Mouse (Mus musculus) left cerebral cortex, postnatal 10 days (tissue): ENCODE measurements around the gene Igf2. TPM values are rescaled to one million over a fixed set of nuclear protein-coding genes. Genes with fewer than 3 reads are reported as not detected.

Experiments
- DNase-seq, 2 experiments: peaks; one replicate each; pipeline ENCODE4 v3.0.0; 2021 to 2022; ENCODE audit warnings: low spot score in 2 of 2, mixed read lengths in 1 of 2; ENCODE audit errors: extremely low spot score in 1 of 2
- intact Hi-C: fragments of 180-260 bp; cut with DNase I; formaldehyde crosslinking; loops from one replicate; pipeline ENCODE4 v1.15.1; 2025
- total RNA-seq, 2 experiments: library from RNA; stranded (reverse); gene quantifications; 2 replicates each; pipeline ENCODE4 v1.2.3; 2021

Igf2 gene
- total RNA-seq: 100 to 1,000 TPM; 216 to 220 TPM

GRCm38 (mm10) chr7:142666659-142667058, at the start of gene Igf2:
Gene Igf2 (minus strand): TSS chr7:142666816.
- DNase-seq: no peak
- intact Hi-C loops: no loop called here

- intact Hi-C loops: no loop called here
- peak; percentile 14 to 33 for DNase-seq
These were observed 48.3 kb upstream of the Igf2 start for GRCm38 (mm10) chr7:142714783-142715498.

- intact Hi-C loops: no loop called here
- no peak for DNase-seq
These were observed 40.3 kb upstream of the Igf2 start for GRCm38 (mm10) chr7:142706873-142707272.

GRCm38 (mm10) chr7:142699334-142699860, 32.8 kb upstream of the Igf2 start:
- DNase-seq: peak in 1 of 2 experiments; percentile 44
- intact Hi-C loops: no loop called here

- DNase-seq: no peak
These were observed 12.0 kb upstream of the Igf2 start for GRCm38 (mm10) chr7:142678611-142679010.

GRCm38 (mm10) chr7:142675644-142676043, 9.0 kb upstream of the Igf2 start:
- intact Hi-C loops: loop anchor here (5.0 to 10.0 kb wide), 3 partner anchors 241 to 358 kb away; partner anchors contain the start of gene Syt8
- DNase-seq: peak in 1 of 2 experiments; percentile 54

More at GRCm38 (mm10) chr7:142678611-142679010, 12.0 kb upstream of the Igf2 start:
- intact Hi-C loops: loop anchor here (5.0 to 10.0 kb wide), 3 partner anchors 244 to 361 kb away; partner anchors contain the start of gene Syt8

- no peak for DNase-seq
- intact Hi-C loops: loop anchor here (5.0 to 10.0 kb wide), 3 partner anchors 240 to 358 kb away; partner anchors contain the start of gene Syt8
These were observed 8.5 kb upstream of the Igf2 start for GRCm38 (mm10) chr7:142675141-142675540.

GRCm38 (mm10) chr7:142672120-142672519, 5.5 kb upstream of the Igf2 start:
- peak in 1 of 2 experiments; percentile 70 for DNase-seq
- intact Hi-C loops: loop anchor here (5.0 to 10.0 kb wide), 3 partner anchors 135 to 237 kb away; partner anchors contain the start of gene Syt8

GRCm38 (mm10) chr7:142671067-142671466, 4.5 kb upstream of the Igf2 start:
- intact Hi-C loops: loop anchor here (2.0 to 10.0 kb wide), 4 partner anchors 60 to 236 kb away; partner anchors contain the start of gene Syt8
- DNase-seq: no peak

- intact Hi-C loops: loop anchor here (2.0 to 10.0 kb wide), 4 partner anchors 59 to 235 kb away; partner anchors contain the start of gene Syt8
- no peak for DNase-seq
These were observed 3.4 kb upstream of the Igf2 start, which contains the start of gene Gm49394 for GRCm38 (mm10) chr7:142669751-142670625. Gene Gm49394 (minus strand): TSS chr7:142669942.

GRCm38 (mm10) chr7:142668328-142668727, 1.7 kb upstream of the Igf2 start:
- intact Hi-C loops: no loop called here
- DNase-seq: no peak

GRCm38 (mm10) chr7:142667521-142667920, 905 bp upstream of the Igf2 start:
- DNase-seq: no peak
- intact Hi-C loops: no loop called here

GRCm38 (mm10) chr7:142666109-142666508, 507 bp downstream of the Igf2 start:
- intact Hi-C loops: no loop called here
- no peak for DNase-seq

GRCm38 (mm10) chr7:142665364-142665763, 1.3 kb downstream of the Igf2 start:
- intact Hi-C loops: no loop called here

GRCm38 (mm10) chr7:142664465-142665029, 2.1 kb downstream of the Igf2 start:
- intact Hi-C loops: loop anchor here (5.0 kb wide), 1 partner anchor 352 kb away; no protein-coding TSS in a partner anchor
- no peak for DNase-seq

More at GRCm38 (mm10) chr7:142665364-142665763, 1.3 kb downstream of the Igf2 start:
- no peak for DNase-seq

- intact Hi-C loops: loop anchor here (5.0 kb wide), 1 partner anchor 352 kb away; no protein-coding TSS in a partner anchor
These were observed 2.6 kb downstream of the Igf2 start for GRCm38 (mm10) chr7:142663931-142664421.

GRCm38 (mm10) chr7:142663151-142663550, 3.5 kb downstream of the Igf2 start:
- no peak for DNase-seq
- intact Hi-C loops: loop anchor here (5.0 kb wide), 1 partner anchor 351 kb away; no protein-coding TSS in a partner anchor

More at GRCm38 (mm10) chr7:142663931-142664421, 2.6 kb downstream of the Igf2 start:
- no peak for DNase-seq

- intact Hi-C loops: loop anchor here (5.0 kb wide), 1 partner anchor 350 kb away; no protein-coding TSS in a partner anchor
These were observed 4.8 kb downstream of the Igf2 start for GRCm38 (mm10) chr7:142661811-142662210.

More at GRCm38 (mm10) chr7:142661811-142662210, 4.8 kb downstream of the Igf2 start:
- no peak for DNase-seq
